Comparison of ENCODE assay signal across 8 mouse cellular contexts in the genomic region with DNA sequence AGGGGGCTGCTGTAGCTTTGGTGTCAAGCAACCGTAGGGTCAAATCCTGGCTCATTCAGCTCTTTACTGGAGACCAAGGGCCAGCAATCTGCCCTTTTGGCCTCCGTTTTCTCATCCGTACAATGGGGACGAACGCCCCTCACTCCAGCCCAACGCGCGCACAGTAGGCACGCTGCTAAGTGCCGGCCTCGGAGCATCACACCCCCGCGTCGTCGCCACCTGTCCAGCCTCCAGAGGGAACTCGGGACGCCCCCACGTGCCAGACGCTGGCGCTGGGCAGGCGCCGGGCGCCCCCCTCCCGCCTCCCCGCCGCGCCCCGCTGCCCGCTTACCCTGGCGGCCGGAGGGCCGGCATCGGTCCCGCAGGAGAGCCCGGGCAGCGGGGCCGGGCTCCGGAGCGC. TPM values are rescaled to one million over a fixed set of nuclear protein-coding genes. Genes with fewer than 3 reads are reported as not detected.
DNase-seq lines count a peak whose midpoint lies in the region; ATAC-seq and TF ChIP-seq lines count a peak whose summit lies in the region.

No protein-coding gene starts in this region.

- H3K9me3 ChIP-seq in limb, embryonic 14.5 days (ENCODE audit: control insufficient read depth, low read length): no peaks in the 10 kb centered on the region
- no peaks in the 10 kb centered on the region for H3K9me3 ChIP-seq in stomach, postnatal 0 days (ENCODE audit: control insufficient read depth, low read length)

- TF ChIP-seq EP300 in heart, adult 2 months (IDR thresholded peaks at IDR 0.05; ENCODE audit: insufficient read depth, low read depth, low read length): no peak
- TF ChIP-seq EP300 in stomach, postnatal 0 days (optimal IDR thresholded peaks at IDR 0.05): no peak

- no peak for DNase-seq in heart, adult 2 months
- DNase-seq in heart, adult 8-10 months (ENCODE audit: low spot score): no peak
- DNase-seq in thymus, postnatal 14 days: peak; percentile 27
- no peak for DNase-seq in thymus, postnatal 0 days (ENCODE audit: low spot score)
- DNase-seq in limb, embryonic 14.5 days (ENCODE audit: low spot score): no peak
- no peak for DNase-seq in stomach, postnatal 0 days (ENCODE audit: low spot score)
- no peak for DNase-seq in layer of hippocampus, adult 11-12 months (ENCODE audit: low spot score)
- DNase-seq in adrenal gland, postnatal 25 days: no peak

- intact Hi-C loops in heart, adult 2 months (cut with DNase I): no loop called here

- TF ChIP-seq CTCF in heart, adult 2 months (IDR thresholded peaks at IDR 0.05): no peak
- no peak for TF ChIP-seq CTCF in stomach, postnatal 0 days (IDR thresholded peaks at IDR 0.05; ENCODE audit: low read depth)

- H3K4me3 ChIP-seq in heart, adult 2 months: peak overlapping the region; percentile 30
- H3K4me3 ChIP-seq in limb, embryonic 14.5 days (replicated peaks; ENCODE audit: low read length): peak overlapping the region; percentile 53
- H3K4me3 ChIP-seq in stomach, postnatal 0 days (ENCODE audit: low read depth, low read length): peak overlapping the region; percentile 47

- peak overlapping the region; percentile 79 for H3K4me2 ChIP-seq in limb, embryonic 14.5 days (replicated peaks; ENCODE audit: low read depth, low read length, severe bottlenecking)
- peak overlapping the region; percentile 78 for H3K4me2 ChIP-seq in stomach, postnatal 0 days (replicated peaks; ENCODE audit: low read depth)

- H3K27me3 ChIP-seq in heart, adult 2 months (ENCODE audit: control insufficient read depth, insufficient read depth, low read length): 0 out of 2 replicates have a peak, but pooled peaks cover 2% of the 10 kb centered on the region
- no peaks in the 10 kb centered on the region for H3K27me3 ChIP-seq in limb, embryonic 14.5 days (ENCODE audit: control insufficient read depth, insufficient read depth, low read length)
- H3K27me3 ChIP-seq in stomach, postnatal 0 days (ENCODE audit: control insufficient read depth, insufficient read depth, low read length): no peaks in the 10 kb centered on the region; the same call in 1 of the 2 replicates

- H3K27ac ChIP-seq in heart, adult 2 months: no peak overlapping the region
- H3K27ac ChIP-seq in limb, embryonic 14.5 days (replicated peaks; ENCODE audit: low read depth, low read length): 0 out of 2 replicates have a peak overlapping the region, but pooled peaks have one; percentile 26
- H3K27ac ChIP-seq in stomach, postnatal 0 days (replicated peaks): 0 out of 2 replicates have a peak overlapping the region, but pooled peaks have one; percentile 4

- no peak for TF ChIP-seq POLR2A in heart, adult 2 months (IDR thresholded peaks at IDR 0.05; ENCODE audit: insufficient read depth, low read depth, low read length)
- TF ChIP-seq POLR2A in limb, embryonic 14.5 days (IDR thresholded peaks at IDR 0.05; ENCODE audit: borderline replicate concordance, extremely low read depth, insufficient read depth, insufficient read length): no peak

- ATAC-seq in limb, embryonic 14.5 days (ENCODE audit: low FRiP score, low read depth): no peak
- ATAC-seq in stomach, postnatal 0 days (ENCODE audit: low FRiP score, low TSS enrichment): no peak

- no peaks in the 10 kb centered on the region for H3K79me2 ChIP-seq in heart, adult 2 months (replicated peaks; ENCODE audit: control insufficient read depth, insufficient read depth, low read length)

- H3K36me3 ChIP-seq in heart, adult 2 months (ENCODE audit: control insufficient read depth, insufficient read depth, low read length): no peaks in the 10 kb centered on the region
- no peaks in the 10 kb centered on the region for H3K36me3 ChIP-seq in limb, embryonic 14.5 days (ENCODE audit: control insufficient read depth, insufficient read depth, low read length)
- no peaks in the 10 kb centered on the region for H3K36me3 ChIP-seq in stomach, postnatal 0 days (ENCODE audit: control insufficient read depth, insufficient read depth, low read length)

- 6% methylated on average over 39 of the region's 39 CpGs for WGBS in heart, adult 2 months
- 4% methylated on average over 25 of the region's 39 CpGs for WGBS in limb, embryonic 14.5 days
- 4% methylated on average over 29 of the region's 39 CpGs for WGBS in stomach, postnatal 0 days

- H3K4me1 ChIP-seq in heart, adult 2 months (ENCODE audit: control insufficient read depth, insufficient read depth, low read length): no peaks in the 10 kb centered on the region
- peaks cover 61% of the 10 kb centered on the region for H3K4me1 ChIP-seq in limb, embryonic 14.5 days (ENCODE audit: control insufficient read depth, insufficient read depth, low read length)
- peaks cover 4% of the 10 kb centered on the region; the same call in 1 of the 2 replicates for H3K4me1 ChIP-seq in stomach, postnatal 0 days (replicated peaks; ENCODE audit: control insufficient read depth, insufficient read depth)

- H3K9ac ChIP-seq in heart, adult 2 months (ENCODE audit: low read depth, low read length): peak overlapping the region; percentile 50; the same call in 1 of the 2 replicates
- H3K9ac ChIP-seq in limb, embryonic 14.5 days (ENCODE audit: low read depth, low read length, severe bottlenecking): peak overlapping the region; percentile 69
- H3K9ac ChIP-seq in stomach, postnatal 0 days (ENCODE audit: low read length): peak overlapping the region; percentile 55

RNA-seq across cellular contexts. Expression of gene Tcf20, which starts 24.6 kb away (rescaled TPM):
- 10 to 100 TPM; 60.1 to 60.8 TPM for total RNA-seq in heart, adult 2 months (2021)
- polyA plus RNA-seq in heart, adult 2 months (2012; rRNA removed): 6.6 and 9.5 TPM in 2 replicates
- 10 to 100 TPM; 56.2 to 63.4 (median 59.7) TPM for total RNA-seq in heart, adult 8-10 months (2022)
- 9.9 and 13.1 TPM in 2 replicates for polyA plus RNA-seq in thymus, postnatal 0 days (2015; fragmentation: Nextera tagmentation; extraction: Ambion mirVana)
- polyA plus RNA-seq in limb, embryonic 14.5 days (2012; rRNA removed): 28.9 and 29.2 TPM in 2 replicates
- 14.6 and 16.3 TPM in 2 replicates for polyA plus RNA-seq in limb, embryonic 14.5 days (2014; fragmentation: Nextera tagmentation; extraction: Ambion mirVana)
- polyA plus RNA-seq in stomach, postnatal 0 days (2015; fragmentation: Nextera tagmentation; extraction: Ambion mirVana): 3.6 and 3.7 TPM in 2 replicates
- total RNA-seq in adrenal gland, postnatal 25 days (2021): 87.9 and 103 TPM in 2 replicates
